Mouse (Mus musculus): Measurements from ENCODE around the gene Tspyl4.
"Not testable (repeated sequence)": the region's sequence is repeated elsewhere in the genome, so short reads cannot be mapped to it uniquely, and the experiment has no call there.

Gene Tspyl4

DNA sequence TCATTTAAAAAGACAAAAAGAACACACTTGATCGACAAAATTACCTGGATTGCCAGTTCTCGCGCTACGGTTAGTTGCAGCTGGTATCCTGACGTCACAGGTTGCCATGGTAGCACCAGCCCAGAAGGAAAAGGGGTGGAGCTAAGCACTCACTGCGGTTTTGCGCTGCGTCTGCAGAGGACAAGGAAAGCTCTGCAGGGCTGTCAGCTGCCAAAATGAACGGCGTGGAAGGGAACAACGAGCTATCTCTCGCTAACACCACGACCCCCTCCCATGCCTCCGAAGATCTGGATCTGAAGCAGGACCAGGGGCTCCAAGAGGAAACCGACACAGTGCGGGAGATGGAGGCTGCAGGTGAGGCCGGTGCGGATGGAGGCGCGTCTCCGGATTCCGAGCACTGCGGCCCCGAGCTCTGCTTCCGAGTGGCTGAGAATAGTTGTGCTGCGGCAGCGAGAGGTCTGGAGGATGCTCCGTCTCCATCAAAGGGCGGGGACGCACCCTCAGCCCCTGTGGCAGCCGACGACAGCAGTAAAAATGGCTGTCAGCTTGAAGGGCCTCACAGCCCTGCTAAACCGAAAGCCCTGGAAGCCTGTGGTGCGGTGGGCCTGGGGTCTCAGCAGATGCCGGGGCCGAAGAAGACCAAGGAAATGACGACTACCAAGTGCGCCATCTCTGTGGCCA lies at the start of gene Tspyl4:
TSS of gene Tspyl4 (plus strand) at position 144 of the 681 bp plus-strand sequence.
- Histone ChIP-seq H3K36me3 (ENCODE audit: control insufficient read depth, insufficient read depth, low read length, poor library complexity, severe bottlenecking) (no peaks in the 10 kb centered on the region; the same call in 1 of the 2 replicates), H3K27me3 (ENCODE audit: control insufficient read depth, insufficient read depth, low read length, poor library complexity, severe bottlenecking) (no peaks in the 10 kb centered on the region)

DNA sequence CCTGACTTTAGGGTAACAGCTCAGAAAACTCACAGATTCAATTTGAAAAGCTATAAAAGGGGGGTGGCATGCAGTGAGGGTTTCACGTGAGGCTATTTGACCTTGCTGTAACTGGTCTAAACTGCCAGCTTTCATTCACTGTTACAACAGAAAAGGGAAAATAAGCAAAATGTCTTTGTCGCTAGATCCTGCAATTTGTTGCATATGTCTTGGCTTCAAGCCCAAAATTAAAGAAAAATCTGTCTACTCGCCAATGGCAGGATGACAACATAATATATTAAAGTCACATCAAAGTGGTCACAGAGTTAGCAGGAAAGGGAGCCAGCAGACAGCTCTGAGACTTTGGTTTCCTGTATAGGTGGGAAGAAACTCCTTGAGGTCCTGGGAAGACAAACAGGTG lies 49.5 kb upstream of the Tspyl4 start:
- H3K27me3 ChIP-seq (ENCODE audit: control insufficient read depth, insufficient read depth, low read length, poor library complexity, severe bottlenecking): no peaks in the 10 kb centered on the region
- H3K36me3 ChIP-seq (ENCODE audit: control insufficient read depth, insufficient read depth, low read length, poor library complexity, severe bottlenecking): no peaks in the 10 kb centered on the region
- no peak for DNase-seq (ENCODE audit: low read depth, low spot score)

More for the DNA sequence above, at the start of gene Tspyl4:
- DNase-seq (ENCODE audit: low read depth, low spot score): peak; percentile 97

DNA sequence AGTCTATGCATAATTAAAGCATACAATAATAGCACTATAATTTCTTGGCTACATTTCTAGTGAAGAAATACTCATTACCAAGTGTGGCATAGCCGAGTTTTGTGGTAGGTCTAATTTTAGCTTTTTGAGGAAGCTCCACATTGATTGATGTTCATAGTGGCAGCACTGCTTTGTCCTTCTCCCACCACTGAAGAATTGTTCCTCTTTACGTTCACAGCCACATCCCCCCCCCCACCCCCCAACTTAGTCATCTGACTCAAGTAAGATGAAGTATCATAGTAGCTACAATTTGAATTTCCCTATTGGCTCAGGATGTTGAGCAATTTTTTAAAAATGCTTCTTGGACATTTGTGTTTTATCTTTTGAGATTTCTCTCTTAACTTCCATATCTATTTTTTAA lies 47.6 kb upstream of the Tspyl4 start:
- H3K36me3 ChIP-seq (ENCODE audit: control insufficient read depth, insufficient read depth, low read length, poor library complexity, severe bottlenecking): no peaks in the 10 kb centered on the region
- peak; percentile 44 for DNase-seq (ENCODE audit: low read depth, low spot score)
- no peaks in the 10 kb centered on the region for H3K27me3 ChIP-seq (ENCODE audit: control insufficient read depth, insufficient read depth, low read length, poor library complexity, severe bottlenecking)

DNA sequence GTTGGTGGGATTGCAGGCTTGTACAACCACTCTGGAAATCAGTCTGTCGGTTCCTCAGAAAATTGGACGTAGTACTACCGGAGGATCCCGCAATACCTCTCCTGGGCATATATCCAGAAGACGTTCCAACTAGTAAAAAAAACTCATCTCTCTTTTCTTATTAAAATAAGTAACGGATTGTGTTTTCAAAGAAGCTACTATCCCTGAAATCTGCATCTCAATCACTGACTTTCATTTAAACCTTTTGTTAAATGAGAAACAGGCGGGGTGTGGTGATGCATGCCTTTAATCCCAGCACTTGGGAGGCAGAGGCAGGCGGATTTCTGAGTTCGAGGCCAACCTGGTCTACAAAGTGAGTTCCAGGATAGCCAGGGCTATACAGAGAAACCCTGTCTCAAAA lies 44.4 kb upstream of the Tspyl4 start:
- DNase-seq (ENCODE audit: low read depth, low spot score); H3K36me3 ChIP-seq (ENCODE audit: control insufficient read depth, insufficient read depth, low read length, poor library complexity, severe bottlenecking); H3K27me3 ChIP-seq (ENCODE audit: control insufficient read depth, insufficient read depth, low read length, poor library complexity, severe bottlenecking): not testable (repeated sequence)

DNA sequence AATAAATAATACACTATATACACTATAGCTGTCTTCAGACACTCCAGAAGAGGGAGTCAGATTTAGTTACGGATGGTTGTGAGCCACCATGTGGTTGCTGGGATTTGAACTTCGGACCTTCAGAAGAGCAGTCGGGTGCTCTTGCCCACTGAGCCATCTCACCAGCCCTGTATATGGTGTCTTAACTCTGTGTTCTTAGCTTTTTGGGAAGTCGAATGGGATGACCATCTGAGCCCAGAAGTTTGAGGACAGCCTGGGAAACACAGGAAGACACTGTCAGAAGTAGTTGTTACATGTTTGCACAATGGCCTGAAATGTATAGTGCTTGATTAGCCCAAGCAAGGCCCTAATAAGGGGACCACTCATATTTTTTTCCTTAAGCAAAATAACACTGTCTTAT lies 32.1 kb upstream of the Tspyl4 start:
- Histone ChIP-seq H3K36me3 (ENCODE audit: control insufficient read depth, insufficient read depth, low read length, poor library complexity, severe bottlenecking) (no peaks in the 10 kb centered on the region), H3K27me3 (ENCODE audit: control insufficient read depth, insufficient read depth, low read length, poor library complexity, severe bottlenecking) (no peaks in the 10 kb centered on the region)
- no peak for DNase-seq (ENCODE audit: low read depth, low spot score)

DNA sequence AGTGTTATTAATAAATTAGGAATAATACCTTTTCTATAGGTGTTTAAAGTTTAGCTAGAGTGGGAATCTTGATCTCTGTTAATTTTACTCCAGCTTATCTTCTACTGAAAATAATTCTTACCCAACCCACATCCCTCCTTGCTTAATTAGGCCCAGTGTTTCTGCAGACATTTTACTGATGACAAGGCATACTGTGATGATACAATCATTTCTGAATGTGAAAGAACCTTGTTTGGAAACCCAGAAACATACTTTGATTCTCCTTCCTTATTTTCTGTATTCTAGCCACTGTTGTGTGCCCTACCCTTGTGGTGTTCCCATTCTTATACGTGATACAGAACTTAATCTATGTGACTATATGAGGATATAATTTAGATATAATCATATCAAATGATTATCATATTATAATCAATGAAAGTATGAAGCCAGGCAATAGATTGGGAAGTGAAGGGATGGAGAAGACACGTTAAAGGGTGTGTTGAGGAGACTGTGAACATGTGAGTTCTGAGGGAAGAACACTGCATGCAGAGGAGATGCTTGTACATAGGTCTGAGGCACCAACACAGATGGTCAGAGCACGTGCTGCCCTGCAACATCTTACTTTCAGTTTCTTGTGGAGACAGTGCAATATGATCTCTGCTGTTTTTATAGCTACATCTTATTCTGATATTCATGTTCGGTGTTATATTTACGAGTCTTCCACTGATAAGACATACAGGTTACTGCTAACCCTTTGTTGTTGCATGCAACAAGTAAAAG lies 29.8 kb upstream of the Tspyl4 start:
- no peaks in the 10 kb centered on the region for H3K27me3 ChIP-seq (ENCODE audit: control insufficient read depth, insufficient read depth, low read length, poor library complexity, severe bottlenecking)
- DNase-seq (ENCODE audit: low read depth, low spot score): no peak
- H3K36me3 ChIP-seq (ENCODE audit: control insufficient read depth, insufficient read depth, low read length, poor library complexity, severe bottlenecking): no peaks in the 10 kb centered on the region

DNA sequence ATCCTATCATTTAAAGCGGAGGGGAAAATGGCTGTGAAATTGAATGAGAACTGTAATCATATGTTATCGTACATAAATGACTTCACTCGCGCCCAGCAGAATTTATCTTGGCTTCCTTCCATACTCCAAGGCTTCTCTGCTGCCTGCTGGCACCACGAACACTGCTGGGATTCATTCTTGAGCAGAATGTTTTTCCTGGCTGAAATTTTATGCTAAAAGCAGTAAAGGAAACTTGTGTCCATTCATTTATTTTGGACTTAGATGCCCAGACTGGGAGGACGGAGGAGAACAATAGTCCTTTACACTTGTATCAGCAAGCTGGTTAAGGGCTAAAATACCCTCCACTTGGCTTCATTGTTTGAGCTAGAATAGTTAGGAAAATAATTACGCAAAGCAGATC lies 25.6 kb upstream of the Tspyl4 start:
- H3K27me3 ChIP-seq (ENCODE audit: control insufficient read depth, insufficient read depth, low read length, poor library complexity, severe bottlenecking): no peaks in the 10 kb centered on the region
- no peaks in the 10 kb centered on the region for H3K36me3 ChIP-seq (ENCODE audit: control insufficient read depth, insufficient read depth, low read length, poor library complexity, severe bottlenecking)
- DNase-seq (ENCODE audit: low read depth, low spot score): no peak

DNA sequence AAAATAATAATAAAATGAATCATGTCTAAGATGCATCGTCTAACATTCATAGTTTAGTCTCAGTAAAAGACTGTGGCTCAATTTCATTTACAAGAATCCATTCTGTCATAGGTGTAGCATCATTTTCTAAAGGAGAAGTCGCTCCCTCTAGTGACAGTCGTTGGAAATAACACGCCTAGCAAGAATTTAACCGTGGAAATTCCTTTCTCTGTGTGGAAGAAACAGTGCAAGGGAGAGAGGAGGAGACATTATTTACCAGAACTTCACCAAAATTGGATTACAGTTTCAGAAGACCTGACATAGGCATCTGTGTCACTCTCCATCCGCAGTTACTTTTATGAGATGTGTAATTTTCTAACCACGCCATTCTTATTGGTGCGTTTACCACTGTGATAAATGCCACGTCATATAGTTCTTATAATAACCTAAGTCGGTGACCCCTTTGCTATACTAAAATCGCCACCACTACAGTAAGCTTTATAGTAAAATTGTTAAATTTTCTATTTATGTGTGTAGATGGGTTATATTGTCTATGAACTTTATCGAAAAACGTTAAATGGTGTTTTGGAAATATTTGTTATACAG lies 16.6 kb upstream of the Tspyl4 start:
- no peaks in the 10 kb centered on the region for H3K27me3 ChIP-seq (ENCODE audit: control insufficient read depth, insufficient read depth, low read length, poor library complexity, severe bottlenecking)
- peak; percentile 73 for DNase-seq (ENCODE audit: low read depth, low spot score)
- no peaks in the 10 kb centered on the region for H3K36me3 ChIP-seq (ENCODE audit: control insufficient read depth, insufficient read depth, low read length, poor library complexity, severe bottlenecking)

DNA sequence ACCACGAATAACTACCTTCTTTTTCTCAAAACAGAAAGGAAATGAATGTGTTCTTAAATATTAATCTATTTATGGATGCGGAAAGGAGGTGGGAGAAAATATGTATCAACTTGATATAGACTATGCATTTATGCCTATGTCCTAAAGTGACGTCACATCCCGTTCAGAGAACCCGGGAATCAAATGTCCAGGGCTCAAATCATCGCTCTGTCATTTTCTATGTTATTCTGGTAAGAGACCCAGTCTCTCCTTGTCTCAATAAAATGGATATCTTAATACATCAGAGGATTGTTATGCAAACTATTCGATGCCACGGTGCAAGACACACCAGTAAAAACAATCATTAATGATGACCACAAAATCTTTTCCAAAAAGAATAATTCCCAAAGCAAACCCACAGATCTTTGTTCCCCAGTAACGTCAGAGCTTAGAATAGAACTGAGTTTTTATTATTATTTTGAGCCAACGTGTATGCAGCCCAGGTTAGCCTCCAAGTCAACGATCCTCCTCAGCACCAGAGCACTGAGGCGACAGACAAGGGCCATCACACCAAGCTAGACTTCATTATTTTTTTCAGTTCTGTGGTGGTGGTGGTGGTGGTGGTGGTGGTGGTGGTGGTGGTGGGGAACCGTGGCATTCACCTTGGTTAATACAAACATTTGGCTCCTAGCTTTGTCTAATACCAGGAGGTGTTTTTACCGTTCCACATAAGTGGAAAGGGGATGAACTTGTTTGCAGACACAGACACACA lies 15.9 kb upstream of the Tspyl4 start:
- DNase-seq (ENCODE audit: low read depth, low spot score): peak; percentile 26
- Histone ChIP-seq H3K36me3 (ENCODE audit: control insufficient read depth, insufficient read depth, low read length, poor library complexity, severe bottlenecking) (no peaks in the 10 kb centered on the region), H3K27me3 (ENCODE audit: control insufficient read depth, insufficient read depth, low read length, poor library complexity, severe bottlenecking) (no peaks in the 10 kb centered on the region)

DNA sequence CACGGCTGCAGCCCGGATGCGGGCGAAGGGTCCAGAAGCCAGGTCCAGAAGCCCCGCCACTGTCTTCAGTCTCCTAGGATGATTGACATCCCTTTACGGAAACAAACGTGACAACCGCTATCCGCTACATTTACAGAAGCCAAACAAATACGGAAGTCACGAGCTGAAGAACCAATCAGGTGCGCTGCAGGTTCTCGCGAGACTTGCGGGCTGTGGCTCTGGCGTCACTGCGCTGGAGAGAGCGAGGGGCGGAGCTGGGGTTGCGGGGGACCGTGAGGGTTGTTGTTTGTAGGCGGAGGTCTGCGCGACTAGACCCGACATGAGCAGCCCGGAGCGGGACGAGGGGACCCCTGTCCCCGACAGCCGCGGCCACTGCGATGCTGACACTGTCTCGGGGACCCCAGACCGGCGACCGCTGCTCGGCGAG lies 15.3 kb upstream of the Tspyl4 start, which contains the start of gene Tspyl1:
TSS of gene Tspyl1 (plus strand) at position 229 of the 427 bp plus-strand sequence.
- H3K36me3 ChIP-seq (ENCODE audit: control insufficient read depth, insufficient read depth, low read length, poor library complexity, severe bottlenecking): no peaks in the 10 kb centered on the region
- no peaks in the 10 kb centered on the region for H3K27me3 ChIP-seq (ENCODE audit: control insufficient read depth, insufficient read depth, low read length, poor library complexity, severe bottlenecking)
- peak; percentile 99 for DNase-seq (ENCODE audit: low read depth, low spot score)

DNA sequence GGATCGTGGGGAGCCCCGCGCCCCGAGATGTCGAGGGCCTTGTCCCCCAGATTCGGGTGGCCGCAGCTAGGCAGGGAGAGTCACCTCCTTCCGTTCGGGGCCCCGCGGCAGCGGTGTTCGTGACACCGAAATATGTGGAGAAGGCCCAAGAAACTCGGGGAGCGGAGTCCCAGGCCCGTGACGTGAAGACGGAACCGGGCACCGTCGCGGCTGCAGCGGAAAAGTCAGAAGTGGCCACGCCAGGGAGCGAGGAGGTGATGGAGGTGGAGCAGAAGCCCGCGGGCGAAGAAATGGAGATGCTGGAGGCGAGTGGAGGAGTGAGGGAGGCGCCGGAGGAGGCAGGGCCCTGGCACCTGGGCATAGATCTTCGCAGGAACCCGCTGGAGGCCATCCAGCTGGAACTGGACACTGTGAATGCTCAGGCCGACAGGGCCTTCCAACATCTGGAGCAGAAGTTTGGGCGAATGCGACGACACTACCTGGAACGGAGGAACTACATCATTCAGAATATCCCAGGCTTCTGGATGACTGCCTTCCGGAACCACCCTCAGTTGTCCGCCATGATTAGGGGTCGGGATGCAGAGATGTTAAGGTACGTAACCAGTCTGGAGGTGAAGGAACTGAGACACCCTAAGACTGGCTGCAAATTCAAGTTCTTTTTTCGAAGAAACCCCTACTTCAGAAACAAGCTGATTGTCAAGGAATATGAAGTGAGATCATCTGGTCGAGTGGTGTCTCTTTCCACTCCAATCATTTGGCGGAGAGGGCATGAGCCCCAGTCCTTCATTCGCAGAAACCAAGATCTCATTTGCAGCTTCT lies 14.6 kb upstream of the Tspyl4 start:
- no peaks in the 10 kb centered on the region for H3K27me3 ChIP-seq (ENCODE audit: control insufficient read depth, insufficient read depth, low read length, poor library complexity, severe bottlenecking)
- DNase-seq (ENCODE audit: low read depth, low spot score): no peak
- H3K36me3 ChIP-seq (ENCODE audit: control insufficient read depth, insufficient read depth, low read length, poor library complexity, severe bottlenecking): no peaks in the 10 kb centered on the region

DNA sequence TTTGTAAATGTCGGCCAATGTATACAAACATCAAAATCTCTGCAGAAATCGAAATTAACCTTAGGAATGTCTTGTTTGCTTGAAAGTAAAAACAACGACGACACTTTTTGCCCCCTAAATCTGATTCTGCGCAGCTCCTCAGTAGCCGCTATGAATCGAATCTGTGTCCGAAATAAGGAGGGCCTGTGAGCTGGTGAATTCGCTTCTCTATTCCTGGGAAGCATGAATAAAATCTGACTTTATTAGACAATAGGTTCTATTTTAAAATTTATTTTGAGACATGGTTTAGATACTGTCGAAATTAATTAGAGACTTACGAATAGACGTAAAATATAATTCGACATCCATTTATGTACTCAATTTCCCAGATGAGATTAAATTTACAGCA lies 337 bp upstream of the Tspyl4 start:
- H3K27me3 ChIP-seq (ENCODE audit: control insufficient read depth, insufficient read depth, low read length, poor library complexity, severe bottlenecking): no peaks in the 10 kb centered on the region
- DNase-seq (ENCODE audit: low read depth, low spot score): no peak
- no peaks in the 10 kb centered on the region; the same call in 1 of the 2 replicates for H3K36me3 ChIP-seq (ENCODE audit: control insufficient read depth, insufficient read depth, low read length, poor library complexity, severe bottlenecking)

DNA sequence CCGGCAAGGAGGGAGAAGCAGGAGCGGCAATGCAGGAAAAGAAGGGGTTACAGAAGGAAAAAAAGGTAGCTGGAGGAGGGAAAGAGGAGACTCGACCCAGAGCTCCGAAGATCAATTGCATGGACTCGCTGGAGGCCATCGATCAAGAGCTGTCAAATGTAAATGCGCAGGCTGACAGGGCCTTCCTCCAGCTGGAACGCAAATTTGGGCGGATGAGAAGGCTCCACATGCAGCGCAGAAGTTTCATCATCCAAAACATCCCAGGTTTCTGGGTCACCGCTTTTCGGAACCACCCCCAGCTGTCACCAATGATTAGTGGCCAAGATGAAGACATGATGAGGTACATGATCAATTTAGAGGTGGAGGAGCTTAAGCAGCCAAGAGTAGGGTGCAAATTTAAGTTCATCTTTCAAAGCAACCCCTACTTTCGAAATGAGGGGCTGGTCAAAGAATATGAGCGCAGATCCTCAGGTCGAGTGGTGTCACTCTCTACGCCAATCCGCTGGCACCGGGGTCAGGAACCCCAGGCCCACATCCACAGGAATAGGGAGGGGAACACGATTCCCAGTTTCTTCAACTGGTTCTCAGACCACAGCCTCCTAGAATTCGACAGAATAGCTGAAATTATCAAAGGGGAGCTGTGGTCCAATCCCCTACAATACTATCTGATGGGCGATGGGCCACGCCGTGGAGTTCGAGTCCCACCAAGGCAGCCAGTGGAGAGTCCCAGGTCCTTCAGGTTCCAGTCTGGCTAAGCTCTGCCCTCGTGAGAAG lies 925 bp downstream of the Tspyl4 start:
- H3K27me3 ChIP-seq (ENCODE audit: control insufficient read depth, insufficient read depth, low read length, poor library complexity, severe bottlenecking): no peaks in the 10 kb centered on the region
- peak; percentile 6 for DNase-seq (ENCODE audit: low read depth, low spot score)
- H3K36me3 ChIP-seq (ENCODE audit: control insufficient read depth, insufficient read depth, low read length, poor library complexity, severe bottlenecking): no peaks in the 10 kb centered on the region; the same call in 1 of the 2 replicates

All from splenic B cell, adult 2 months (primary cell).